Mouse (Mus musculus) heart, adult 2 months (tissue): Measurements from ENCODE around the gene Mycbpap.

Source experiments
- CTCF ChIP-seq: fragments of 200-600 bp; IDR thresholded peaks from 2 replicates; pipeline ENCODE4 v1.8.1; 2022; ENCODE audit warnings: antibody characterized with exemption, mild to moderate bottlenecking, moderate library complexity
- EP300 ChIP-seq: fragments of 200-500 bp; IDR thresholded peaks from 2 replicates; pipeline ENCODE4 v1.6.1; 2011; ENCODE audit warnings: low read depth, low read length, control low read depth; ENCODE audit not compliant: insufficient read depth
- POLR2A ChIP-seq: fragments of 200-500 bp; IDR thresholded peaks from 2 replicates; pipeline ENCODE4 v1.6.1; 2011; ENCODE audit warnings: mild to moderate bottlenecking, low read depth, low read length, control low read depth; ENCODE audit not compliant: insufficient read depth

DNA sequence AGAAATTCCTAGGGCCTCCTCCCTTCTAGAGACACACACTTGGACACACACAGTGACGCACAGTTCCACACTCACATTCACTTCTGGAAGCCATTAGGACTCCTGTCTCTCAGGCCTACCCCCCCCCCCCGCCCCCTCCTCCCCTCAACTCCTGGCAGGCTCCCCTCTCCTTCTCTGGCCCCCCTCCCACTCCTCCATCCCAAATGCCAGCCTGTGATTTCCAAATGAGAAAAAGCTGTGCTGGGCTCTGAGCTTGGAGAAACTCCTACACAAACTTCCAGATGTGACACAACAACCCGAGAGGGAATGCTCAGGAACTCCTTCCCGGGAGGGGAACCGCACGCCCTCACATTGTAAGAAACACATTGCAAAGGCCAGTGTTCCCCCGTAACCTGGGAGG, 51.2 kb downstream of the Mycbpap start:
- no peak for TF ChIP-seq CTCF
- TF ChIP-seq EP300: no peak
- TF ChIP-seq POLR2A: no peak
